Mouse (Mus musculus) liver, adult 10 weeks (tissue): ENCODE measurements around the gene Gm7792. TPM values are rescaled to one million over a fixed set of nuclear protein-coding genes. Genes with fewer than 3 reads are reported as not detected.

Experiments
- polyA plus RNA-seq: library from polyadenylated mRNA; stranded (reverse); fragments of 350-450 nt; fragmentation: Illumina TruSeq; extraction: RNeasy Lipid Tissue Mini Kit (QIAGEN cat#74804); gene quantifications from one replicate; pipeline ENCODE4 v1.2.3, GENCODE M21; 2014; ENCODE audit warnings: low read depth, low replicate concordance

Gm7792 gene
- not detected for polyA plus RNA-seq

DNA sequence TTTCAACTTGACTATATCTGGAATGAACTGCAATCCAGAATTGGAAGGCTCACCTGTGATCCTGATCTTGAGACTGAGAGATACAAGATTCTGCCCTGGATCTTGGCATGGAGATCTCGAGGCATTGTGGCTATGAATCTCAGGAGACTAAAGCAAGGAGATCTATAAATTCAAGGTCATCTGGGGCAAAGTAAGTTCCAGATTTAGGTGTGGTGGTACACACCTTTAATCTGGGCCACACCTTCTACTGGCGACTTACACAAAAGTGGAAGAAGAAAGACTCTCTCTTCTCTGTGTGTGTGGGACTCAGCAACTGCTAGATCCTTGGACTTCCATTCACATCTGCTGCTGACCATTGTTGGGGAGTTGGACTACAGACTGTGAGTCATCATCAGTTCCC is at the start of gene Gm7792:
Gene Gm7792, plus strand, starts transcription at position 301 of the 400 bp plus-strand sequence.

Other genes starting within 250 kb of the Gm7792 start
- not detected for gene C87414, start 172.2 kb upstream of the Gm7792 start, polyA plus RNA-seq
- not detected for gene Gm16429, start 85.3 kb downstream of the Gm7792 start, polyA plus RNA-seq
- gene BC061212, start 226.8 kb downstream of the Gm7792 start, polyA plus RNA-seq = not detected
- not detected for gene Gm6351, start 232.6 kb downstream of the Gm7792 start, polyA plus RNA-seq